Mouse (Mus musculus) cerebellum, adult 11 months (tissue): ENCODE measurements around the gene Tmod1.

Source experiments
- DNase-seq: peaks from one replicate; pipeline ENCODE4 v3.0.0; 2022

Gene Tmod1

GRCm38 (mm10) chr4:46056163-46056562, 17.4 kb downstream of the Tmod1 start:
- no peak for DNase-seq

- DNase-seq: no peak
Measured at GRCm38 (mm10) chr4:46061259-46061962, 22.7 kb downstream of the Tmod1 start.

- DNase-seq: no peak
Measured at GRCm38 (mm10) chr4:46063841-46064240, 25.1 kb downstream of the Tmod1 start.

- DNase-seq: no peak
Measured at GRCm38 (mm10) chr4:46064263-46064662, 25.5 kb downstream of the Tmod1 start.

GRCm38 (mm10) chr4:46064961-46065360, 26.2 kb downstream of the Tmod1 start:
- no peak for DNase-seq

GRCm38 (mm10) chr4:46065695-46066340, 27.1 kb downstream of the Tmod1 start:
- no peak for DNase-seq

GRCm38 (mm10) chr4:46068060-46068459, 29.3 kb downstream of the Tmod1 start:
- DNase-seq: no peak

GRCm38 (mm10) chr4:46068573-46068972, 29.8 kb downstream of the Tmod1 start:
- no peak for DNase-seq

- peak; percentile 75 for DNase-seq
Measured at GRCm38 (mm10) chr4:46069851-46070482, 31.2 kb downstream of the Tmod1 start.

- no peak for DNase-seq
Measured at GRCm38 (mm10) chr4:46072631-46073030, 33.9 kb downstream of the Tmod1 start.

GRCm38 (mm10) chr4:46073736-46074135, 35.0 kb downstream of the Tmod1 start:
- peak; percentile 67 for DNase-seq

GRCm38 (mm10) chr4:46075664-46076063, 36.9 kb downstream of the Tmod1 start:
- no peak for DNase-seq

- DNase-seq: no peak
Measured at GRCm38 (mm10) chr4:46076892-46077291, 38.2 kb downstream of the Tmod1 start.

- no peak for DNase-seq
Measured at GRCm38 (mm10) chr4:46080261-46080660, 41.5 kb downstream of the Tmod1 start.

GRCm38 (mm10) chr4:46082555-46082954, 43.8 kb downstream of the Tmod1 start:
- DNase-seq: no peak

- DNase-seq: no peak
Measured at GRCm38 (mm10) chr4:46084416-46085172, 45.9 kb downstream of the Tmod1 start.

- peak; percentile 71 for DNase-seq
Measured at GRCm38 (mm10) chr4:46085223-46085811, 46.6 kb downstream of the Tmod1 start.

GRCm38 (mm10) chr4:46086718-46087426, 48.1 kb downstream of the Tmod1 start:
- no peak for DNase-seq

GRCm38 (mm10) chr4:46087427-46087771, 48.7 kb downstream of the Tmod1 start:
- no peak for DNase-seq

- DNase-seq: peak; percentile 61
Measured at GRCm38 (mm10) chr4:46087852-46088251, 49.1 kb downstream of the Tmod1 start.

GRCm38 (mm10) chr4:46089524-46090125, 50.9 kb downstream of the Tmod1 start:
- DNase-seq: no peak
